Mouse (Mus musculus): ENCODE measurements around the gene Tgm3. TPM values are rescaled to one million over a fixed set of nuclear protein-coding genes. Genes with fewer than 3 reads are reported as not detected.
A peak's percentile ranks its signal among the peaks of the same experiment; 100 is the strongest.

Gene Tgm3
- 0.09 TPM in 1 of 2 replicates, not detected in the other for polyA plus RNA-seq (2015; fragmentation: Nextera tagmentation; extraction: Ambion mirVana)

GRCm38 (mm10) chr2:130012026-130012425 is at the start of gene Tgm3:
Gene Tgm3, plus strand, starts transcription at chr2:130012349.
- DNase-seq (ENCODE audit: low spot score) = no peak

DNA sequence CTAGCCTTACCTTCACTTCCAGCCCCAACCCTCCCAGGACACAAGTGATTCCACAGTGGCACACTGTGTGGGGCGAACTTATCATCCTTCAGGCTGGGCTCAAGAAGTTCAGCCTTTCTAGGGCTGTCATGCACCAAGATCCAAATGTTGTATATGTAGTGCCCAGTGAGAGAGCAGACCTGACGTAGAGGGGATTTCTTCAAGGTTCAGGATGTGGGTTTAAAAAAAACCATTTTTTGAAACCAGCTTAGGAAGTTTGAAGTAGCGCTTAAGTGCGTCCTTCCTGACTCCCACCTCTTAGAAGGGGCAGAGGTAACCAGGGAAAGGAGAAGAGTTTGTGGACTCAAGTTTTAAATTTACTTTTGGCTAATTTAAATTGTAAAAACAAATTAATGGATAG is 31.5 kb upstream of the Tgm3 start:
- DNase-seq (ENCODE audit: low spot score) = no peak

DNA sequence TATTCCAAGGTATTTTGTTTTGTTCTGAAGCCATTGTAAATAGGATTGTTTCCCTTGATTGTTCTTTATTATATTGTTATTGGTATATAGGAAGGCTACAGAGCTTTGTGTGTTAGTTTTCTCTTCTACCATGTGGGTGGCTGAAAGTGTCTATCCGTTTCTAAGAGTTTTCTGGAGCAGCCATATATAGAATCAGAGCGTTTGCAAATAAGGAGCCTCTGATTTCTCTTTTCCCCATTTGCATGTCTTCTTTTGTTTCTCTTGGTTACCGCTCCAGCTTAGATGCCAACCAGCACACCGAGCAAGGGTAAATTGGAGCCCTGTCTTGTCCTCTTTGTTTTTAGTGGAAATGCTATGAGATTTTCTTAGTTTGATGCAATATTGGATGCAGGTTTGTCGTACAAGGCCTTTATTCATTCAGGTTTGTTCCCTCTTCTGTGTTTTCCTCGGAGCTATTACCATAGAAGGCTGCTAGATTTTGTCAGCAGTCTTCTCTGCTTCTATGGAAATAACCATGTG is 24.6 kb upstream of the Tgm3 start:
- no peak for DNase-seq (ENCODE audit: low spot score)

GRCm38 (mm10) chr2:129989646-129990045 is 22.5 kb upstream of the Tgm3 start:
- no peak for DNase-seq (ENCODE audit: low spot score)

DNA sequence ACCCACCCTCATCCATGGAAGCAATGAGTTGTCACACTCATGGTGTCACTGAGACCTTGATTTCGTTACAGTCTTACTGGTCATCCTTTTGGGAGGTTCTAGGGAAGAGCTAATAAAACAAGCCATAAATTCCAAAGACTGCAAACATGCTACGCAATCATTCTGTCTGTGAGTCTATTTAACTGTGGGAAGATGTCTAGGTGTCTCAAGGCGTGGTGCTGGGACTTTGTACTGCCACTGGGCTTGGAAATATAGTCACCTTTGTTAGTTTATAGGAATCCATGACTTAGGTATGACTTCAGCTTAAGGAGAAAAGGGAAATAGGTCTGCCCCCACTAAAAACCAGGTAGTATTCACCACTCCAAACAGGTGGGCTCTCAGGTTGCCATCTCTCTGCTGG is 17.7 kb upstream of the Tgm3 start:
- no peak for DNase-seq (ENCODE audit: low spot score)

GRCm38 (mm10) chr2:129998476-129998875 is 13.7 kb upstream of the Tgm3 start:
- DNase-seq (ENCODE audit: low spot score) = no peak

DNA sequence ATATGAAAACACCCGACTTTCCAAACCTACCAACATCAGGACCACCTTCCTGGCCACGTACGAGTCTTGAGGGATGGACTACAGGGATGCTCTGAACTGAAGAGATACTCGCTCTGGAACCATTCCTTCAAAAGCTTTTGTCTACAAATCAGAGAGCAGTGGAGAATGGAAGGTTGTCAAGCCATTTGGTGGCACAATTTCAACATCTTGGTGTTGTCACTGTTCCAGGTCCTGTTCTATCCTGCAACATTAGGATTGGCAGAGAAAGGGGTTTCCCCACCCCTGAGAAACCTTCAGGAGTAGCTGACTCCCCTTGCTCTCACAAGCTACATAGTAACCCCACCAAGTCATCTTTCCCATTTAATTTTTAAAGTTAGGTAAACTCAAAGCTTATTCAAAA is 12.9 kb upstream of the Tgm3 start:
- no peak for DNase-seq (ENCODE audit: low spot score)

GRCm38 (mm10) chr2:130000601-130001000 is 11.5 kb upstream of the Tgm3 start:
- no peak for DNase-seq (ENCODE audit: low spot score)

DNA sequence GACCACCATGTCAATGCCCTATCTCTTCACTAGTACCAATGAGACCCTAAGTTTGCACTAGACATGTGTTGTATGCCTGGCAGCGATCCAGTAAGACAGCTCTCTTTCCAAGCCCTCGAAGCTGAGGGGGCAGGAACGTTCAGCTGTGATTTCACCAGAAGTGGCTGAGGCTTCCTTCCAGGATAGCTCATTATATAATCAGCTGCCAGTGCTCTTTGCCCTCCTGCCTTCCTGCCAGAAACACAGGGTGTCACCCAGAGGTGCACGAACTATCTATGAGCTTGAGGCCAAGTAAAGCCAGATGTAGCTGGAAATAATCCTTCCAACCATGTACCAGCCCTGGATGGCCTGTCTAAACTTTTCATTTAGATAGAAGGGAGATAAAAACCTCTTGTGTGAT is 8.1 kb upstream of the Tgm3 start:
- DNase-seq (ENCODE audit: low spot score) = no peak

DNA sequence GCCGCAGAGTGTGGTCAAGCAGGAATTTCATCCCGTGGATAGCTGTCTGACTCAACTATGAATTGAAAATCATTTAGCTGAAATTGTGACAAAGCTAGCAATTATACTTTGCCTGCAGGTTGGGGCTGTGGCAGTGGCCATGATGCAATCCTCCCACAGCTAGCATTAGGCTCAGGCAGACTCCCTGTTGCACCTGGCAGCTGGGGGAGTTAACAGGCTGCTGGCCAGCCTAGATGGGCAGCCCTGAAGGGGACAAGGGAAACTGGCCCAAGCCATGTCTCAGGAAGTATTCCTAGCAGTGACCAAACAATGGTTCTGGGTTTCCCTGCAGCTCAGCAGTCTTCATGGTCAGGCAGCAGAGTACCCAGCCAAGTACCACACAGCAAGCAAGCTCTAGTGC is 2.8 kb upstream of the Tgm3 start:
- DNase-seq (ENCODE audit: low spot score) = no peak

DNA sequence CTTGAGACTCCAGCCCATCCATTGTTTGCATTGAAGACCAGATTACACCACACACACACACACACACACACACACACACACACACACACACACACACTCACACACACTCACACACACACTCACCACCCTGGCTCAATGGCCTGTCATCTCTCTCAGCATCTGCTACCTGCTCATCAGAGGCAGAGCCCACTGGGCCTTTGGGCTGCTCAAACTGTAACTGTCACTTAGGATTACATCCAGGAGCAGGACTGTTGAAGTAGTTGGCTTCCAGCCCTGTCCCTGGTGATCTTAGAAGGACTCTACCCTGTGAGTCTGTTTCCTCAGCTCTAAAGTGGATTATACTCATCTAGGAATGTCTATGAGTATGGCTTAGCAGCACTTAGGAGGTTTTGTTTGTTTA is 1.5 kb downstream of the Tgm3 start:
- no peak for DNase-seq (ENCODE audit: low spot score)

DNA sequence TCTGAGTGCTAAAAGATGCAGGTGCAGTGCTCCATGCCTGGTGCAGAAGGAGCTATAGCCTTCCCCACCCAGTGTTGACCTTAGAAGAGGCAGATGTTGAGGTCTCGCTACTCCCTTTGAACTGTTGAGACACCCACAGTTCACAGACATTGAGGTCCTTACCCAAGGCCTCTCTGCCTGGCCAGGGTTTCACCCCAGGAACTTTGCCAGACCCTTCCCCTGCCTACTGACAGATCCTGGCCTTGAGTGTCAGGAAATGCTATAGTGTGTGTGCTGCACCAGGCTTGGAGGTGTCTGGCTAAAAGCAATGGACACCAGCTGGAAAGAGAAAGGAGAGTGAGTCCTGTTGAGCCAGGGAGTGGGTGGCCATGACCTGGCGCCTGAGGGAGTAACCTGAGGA is 3.0 kb downstream of the Tgm3 start:
- no peak for DNase-seq (ENCODE audit: low spot score)

DNA sequence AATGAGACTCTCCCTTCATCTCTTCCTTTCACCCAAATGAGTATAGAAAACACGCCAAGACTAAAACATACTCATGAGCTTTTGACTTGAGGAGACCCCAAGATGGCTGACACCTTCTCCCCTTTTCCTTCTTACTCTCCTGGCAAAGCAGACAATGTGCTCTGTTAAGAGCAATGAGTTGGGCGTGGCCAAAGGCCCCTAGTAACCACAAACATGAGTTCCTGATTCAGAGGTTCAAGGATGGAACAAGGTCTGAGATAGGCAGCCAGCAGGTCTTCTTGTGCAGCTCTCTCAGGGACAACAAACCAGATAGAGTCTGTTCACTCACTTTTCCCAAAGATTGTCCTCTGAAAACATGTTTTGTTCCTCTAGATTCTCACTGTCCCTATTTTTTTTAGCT is 5.9 kb downstream of the Tgm3 start:
- DNase-seq (ENCODE audit: low spot score) = no peak

DNA sequence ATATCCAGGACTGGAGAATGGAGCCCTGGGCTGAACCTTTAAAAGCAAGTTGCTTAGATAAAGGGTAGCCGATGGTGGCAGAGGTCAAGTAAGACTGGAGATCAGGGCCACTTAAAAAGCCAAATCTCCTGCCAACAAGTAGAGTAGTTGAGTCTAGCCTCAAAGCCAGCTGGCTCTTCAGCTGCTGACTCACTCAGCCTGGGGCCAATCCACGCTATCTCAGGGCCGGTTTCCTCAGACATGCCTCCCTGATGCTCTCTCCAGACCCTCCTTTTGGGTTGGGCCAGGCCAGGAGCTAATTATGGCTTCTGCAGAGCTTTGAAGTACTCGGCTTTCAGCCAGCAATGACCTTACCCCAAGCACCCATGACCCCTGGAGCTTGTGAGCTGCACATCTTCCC is 15.7 kb downstream of the Tgm3 start:
- no peak for DNase-seq (ENCODE audit: low spot score)

- DNase-seq (ENCODE audit: low spot score) = no peak
Observed at GRCm38 (mm10) chr2:130029826-130030225, 17.7 kb downstream of the Tgm3 start.

DNA sequence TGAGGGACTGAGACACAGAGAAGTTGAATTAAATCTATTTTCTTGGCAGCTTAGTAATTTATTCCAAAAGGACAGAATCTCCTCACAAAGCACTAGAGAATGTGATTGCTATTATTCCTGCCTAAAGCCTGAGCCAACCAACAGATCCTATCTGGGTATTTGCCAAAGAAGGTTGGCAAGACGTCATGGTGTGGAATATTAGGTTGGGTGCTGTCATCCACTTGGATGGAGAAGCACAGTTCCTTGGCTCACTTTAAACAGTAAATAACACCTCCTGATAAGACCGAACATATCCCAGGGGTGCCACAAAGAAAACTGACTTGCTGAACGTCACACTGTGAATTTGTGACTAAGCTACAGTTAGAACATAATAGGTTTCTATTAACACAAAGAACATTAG is 20.5 kb downstream of the Tgm3 start:
- DNase-seq (ENCODE audit: low spot score) = no peak

GRCm38 (mm10) chr2:130036846-130037245 is 24.7 kb downstream of the Tgm3 start:
- DNase-seq (ENCODE audit: low spot score) = no peak

DNA sequence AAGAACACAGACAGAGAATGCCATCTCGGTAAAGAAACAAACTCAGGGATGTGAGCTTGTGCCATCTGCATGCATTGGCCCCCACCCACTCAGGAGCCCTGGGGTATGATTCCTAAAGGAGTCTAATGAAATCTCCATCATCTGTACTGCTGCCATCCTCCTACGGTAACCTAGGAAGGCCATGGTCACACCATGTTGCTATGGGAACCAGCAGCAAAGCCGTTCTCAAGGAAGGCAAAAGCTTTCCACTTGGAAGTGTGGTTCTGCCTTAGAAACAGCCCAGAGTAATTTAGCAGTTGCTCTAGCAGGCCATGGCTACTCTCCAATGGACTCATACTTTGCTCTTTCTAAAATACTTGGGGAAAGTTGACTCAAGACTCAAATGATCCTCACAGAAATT is 26.8 kb downstream of the Tgm3 start:
- no peak for DNase-seq (ENCODE audit: low spot score)

DNA sequence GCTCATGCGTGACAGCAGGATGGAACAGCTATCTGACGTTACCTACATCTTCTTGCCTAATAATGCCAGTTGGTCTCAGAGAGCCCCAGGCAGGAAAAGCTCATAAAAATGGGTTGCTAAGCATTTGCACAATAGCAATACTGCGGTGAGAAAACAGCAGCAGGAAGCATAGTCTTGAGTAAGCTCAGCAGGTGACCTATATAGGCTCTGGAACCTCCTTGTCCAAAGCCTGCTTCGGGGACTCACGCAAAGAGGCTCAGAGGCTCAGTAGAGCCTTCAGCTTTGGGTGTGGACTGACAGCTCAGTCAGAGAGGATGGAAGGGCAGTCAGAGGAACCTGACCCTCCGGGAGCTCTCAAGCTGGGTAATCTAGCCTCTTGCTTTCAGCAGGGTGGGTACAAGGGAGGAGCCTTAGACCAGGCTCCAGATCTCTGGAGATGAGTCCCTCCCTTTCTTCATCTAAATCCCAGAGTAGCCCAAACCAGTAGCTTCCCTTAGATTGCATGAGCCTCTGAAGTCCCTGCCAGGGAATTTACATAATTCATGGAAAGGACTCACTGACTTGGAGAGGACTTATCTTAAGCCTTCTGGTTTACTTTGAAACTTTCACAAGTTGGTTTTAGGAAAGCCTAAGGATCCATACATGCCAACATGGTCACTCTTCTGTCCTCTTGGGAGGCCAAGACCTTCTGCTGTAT is 28.2 kb downstream of the Tgm3 start:
- no peak for DNase-seq (ENCODE audit: low spot score)

GRCm38 (mm10) chr2:130043835-130044234 is 31.7 kb downstream of the Tgm3 start:
- DNase-seq (ENCODE audit: low spot score) = no peak

- no peak for DNase-seq (ENCODE audit: low spot score)
Observed at GRCm38 (mm10) chr2:130047923-130048440, 35.8 kb downstream of the Tgm3 start.

DNA sequence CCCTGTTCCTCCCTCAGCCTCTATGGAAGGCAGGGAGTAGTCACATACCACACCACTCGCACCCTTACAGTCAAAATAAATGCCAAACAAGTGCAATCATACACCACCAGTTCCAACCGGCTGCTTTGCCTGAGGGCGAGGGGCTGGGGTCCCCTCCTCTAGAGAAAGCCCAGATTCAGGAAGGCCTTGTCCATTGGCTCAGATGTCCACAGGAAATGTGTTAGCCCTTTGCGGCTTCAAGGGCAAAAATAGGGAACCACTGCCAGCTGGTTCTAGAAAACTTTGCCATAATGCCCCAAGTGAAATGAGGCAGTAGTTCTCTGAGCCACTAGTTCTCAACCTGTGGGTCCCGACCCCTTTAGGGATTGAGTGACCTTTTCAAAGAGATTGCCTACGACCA is 36.6 kb downstream of the Tgm3 start:
- DNase-seq (ENCODE audit: low spot score) = no peak

- DNase-seq (ENCODE audit: low spot score) = peak; percentile 7
Observed at GRCm38 (mm10) chr2:130058149-130058548, 46.0 kb downstream of the Tgm3 start.

Data from thymus, postnatal 0 days (tissue).